Mouse (Mus musculus) embryo, embryonic 11.5 days (tissue): Measurements from ENCODE around the gene Bpifa5.
"Not testable (repeated sequence)": the region's sequence is repeated elsewhere in the genome, so short reads cannot be mapped to it uniquely, and the experiment has no call there.

Source experiments
- DNase-seq: peaks from one replicate; pipeline ENCODE4 v3.0.0-alpha.2; 2012; ENCODE audit warnings: low read depth, low spot score

Bpifa5 gene

GRCm38 (mm10) chr2:154162307-154162706, at the start of gene Bpifa5:
Bpifa5 (plus strand) TSS chr2:154162607.
- DNase-seq, result no peak

- no peak for DNase-seq
Measured at GRCm38 (mm10) chr2:154117381-154117780, 45.0 kb upstream of the Bpifa5 start.

- no peak for DNase-seq
Measured at GRCm38 (mm10) chr2:154130120-154130519, 32.3 kb upstream of the Bpifa5 start, which contains the start of gene Bpifa3. Bpifa3 (plus strand) TSS chr2:154130336.

- DNase-seq, result no peak
Measured at GRCm38 (mm10) chr2:154142580-154142979, 19.8 kb upstream of the Bpifa5 start, which contains the start of gene Bpifa1. Bpifa1 (plus strand) TSS chr2:154142880.

GRCm38 (mm10) chr2:154143735-154144134, 18.7 kb upstream of the Bpifa5 start:
- DNase-seq, result no peak

GRCm38 (mm10) chr2:154147496-154147895, 14.9 kb upstream of the Bpifa5 start:
- DNase-seq, result no peak

- peak; percentile 24 for DNase-seq
Measured at GRCm38 (mm10) chr2:154158433-154158832, 4.0 kb upstream of the Bpifa5 start.

GRCm38 (mm10) chr2:154163306-154163705, 899 bp downstream of the Bpifa5 start:
- no peak for DNase-seq

- no peak for DNase-seq
Measured at GRCm38 (mm10) chr2:154169172-154169571, 6.8 kb downstream of the Bpifa5 start.

- no peak for DNase-seq
Measured at GRCm38 (mm10) chr2:154171621-154172020, 9.2 kb downstream of the Bpifa5 start.

- no peak for DNase-seq
Measured at GRCm38 (mm10) chr2:154173313-154173712, 10.9 kb downstream of the Bpifa5 start.

GRCm38 (mm10) chr2:154181900-154182299, 19.5 kb downstream of the Bpifa5 start:
- not testable (repeated sequence) for DNase-seq

GRCm38 (mm10) chr2:154183061-154183460, 20.7 kb downstream of the Bpifa5 start:
- not testable (repeated sequence) for DNase-seq

- no peak for DNase-seq
Measured at GRCm38 (mm10) chr2:154185319-154185718, 22.9 kb downstream of the Bpifa5 start.

- DNase-seq, result no peak
Measured at GRCm38 (mm10) chr2:154185748-154186147, 23.3 kb downstream of the Bpifa5 start.

GRCm38 (mm10) chr2:154187468-154187867, 25.1 kb downstream of the Bpifa5 start:
- DNase-seq, result no peak

GRCm38 (mm10) chr2:154189877-154190434, 27.5 kb downstream of the Bpifa5 start:
- no peak for DNase-seq

GRCm38 (mm10) chr2:154190546-154191258, 28.3 kb downstream of the Bpifa5 start, which contains the start of gene Bpifb1:
Bpifb1 (plus strand) TSS chr2:154190818.
- no peak for DNase-seq

- DNase-seq, result no peak
Measured at GRCm38 (mm10) chr2:154192141-154192540, 29.7 kb downstream of the Bpifa5 start.

- DNase-seq, result no peak
Measured at GRCm38 (mm10) chr2:154193071-154193470, 30.7 kb downstream of the Bpifa5 start.

GRCm38 (mm10) chr2:154193994-154194504, 31.6 kb downstream of the Bpifa5 start:
- no peak for DNase-seq

- no peak for DNase-seq
Measured at GRCm38 (mm10) chr2:154197036-154197435, 34.6 kb downstream of the Bpifa5 start.

GRCm38 (mm10) chr2:154204630-154205029, 42.2 kb downstream of the Bpifa5 start:
- DNase-seq, result no peak
